Mouse (Mus musculus): Measurements from ENCODE around the gene Hk1.

- TF ChIP-seq CTCF (IDR thresholded peaks at IDR 0.05; ENCODE audit: low read depth, low read length) (no peak), TAL1 (conservative IDR thresholded peaks at IDR 0.05; ENCODE audit: low read depth, low read length) (no peak), POLR2AphosphoS5 (IDR thresholded peaks at IDR 0.05; ENCODE audit: insufficient replicate concordance, low read depth, low read length) (no peak), GATA1 (IDR thresholded peaks at IDR 0.05; ENCODE audit: borderline replicate concordance, low read length) (no peak)
These were observed 69.3 kb downstream of the Hk1 start for GRCm38 (mm10) chr10:62310259-62311039.
